Mouse (Mus musculus) forebrain, embryonic 16.5 days (tissue): ENCODE measurements at regions not wholly inside any gene's neighbourhood (a gene's known extent, or its start where the extent isn't known, plus 50 kb on each side); places are given as distances from the start of the nearest gene placed in this dataset.

ENCODE experiments used
- ATAC-seq: fragments of 200-750 bp; cut with Nextera tagmentation; 2 replicates; pipeline ENCODE4 v1.8.0; 2017; ENCODE audit warnings: mild to moderate bottlenecking, moderate library complexity
- H3K27ac ChIP-seq: fragments of 300-500 bp; sonication (generic); 2 replicates; pipeline ENCODE4 v1.5.1; 2014; ENCODE audit warnings: low read length, control low read depth
- H3K27me3 ChIP-seq: fragments of 300-500 bp; sonication (generic); replicated peaks from 2 replicates; pipeline ENCODE4 v1.6.1; 2014; ENCODE audit warnings: low read length; ENCODE audit not compliant: control insufficient read depth, insufficient read depth
- H3K36me3 ChIP-seq: fragments of 300-500 bp; sonication (generic); 2 replicates; pipeline ENCODE4 v1.6.1; 2014; ENCODE audit not compliant: control insufficient read depth, insufficient read depth
- H3K4me1 ChIP-seq: fragments of 300-500 bp; sonication (generic); replicated peaks from 2 replicates; pipeline ENCODE4 v1.6.1; 2014; ENCODE audit warnings: low read length; ENCODE audit not compliant: control insufficient read depth, insufficient read depth
- H3K4me2 ChIP-seq: fragments of 300-500 bp; sonication (generic); 2 replicates; pipeline ENCODE4 v1.6.1; 2014; ENCODE audit warnings: mild to moderate bottlenecking, low read length, control low read depth
- H3K4me3 ChIP-seq: fragments of 300-500 bp; sonication (generic); replicated peaks from 2 replicates; pipeline ENCODE4 v1.5.1; 2014; ENCODE audit warnings: mild to moderate bottlenecking, low read length, control low read depth
- H3K9ac ChIP-seq: fragments of 300-500 bp; sonication (generic); replicated peaks from 2 replicates; pipeline ENCODE4 v1.6.1; 2014; ENCODE audit warnings: low read depth, low read length, control low read depth
- H3K9me3 ChIP-seq: fragments of 300-500 bp; sonication (generic); 2 replicates; pipeline ENCODE4 v1.6.1; 2016; ENCODE audit warnings: low read length; ENCODE audit not compliant: control insufficient read depth
- WGBS: fragments of 180-500 bp; shearing (Covaris S2); extraction: QIAGEN DNeasy Blood & Tissue Kit; methylation state at CpG from one replicate; pipeline ENCODE4 v1.1.7; 2014; 5-methylcytosine and 5-hydroxymethylcytosine counted together

GRCm38 (mm10) chr19:27066449-27067181 lies 149.7 kb upstream of the Vldlr start:
- H3K9ac ChIP-seq, result 0 out of 2 replicates have a peak overlapping the region, but pooled peaks have one; percentile 13
- H3K4me3 ChIP-seq, result no peak overlapping the region
- peaks cover 15% of the 10 kb centered on the region for H3K4me1 ChIP-seq
- H3K36me3 ChIP-seq, result no peaks in the 10 kb centered on the region
- peak; percentile 98 for ATAC-seq
- 12% methylated on average over 12 of the region's 12 CpGs for WGBS
- peak overlapping the region; percentile 77 for H3K27ac ChIP-seq
- peak overlapping the region; percentile 39 for H3K4me2 ChIP-seq
- H3K27me3 ChIP-seq, result no peaks in the 10 kb centered on the region
- H3K9me3 ChIP-seq, result no peaks in the 10 kb centered on the region

- Histone ChIP-seq H3K27me3 (no peaks in the 10 kb centered on the region), H3K4me2 (no peak overlapping the region), H3K27ac (no peak overlapping the region), H3K9me3 (no peaks in the 10 kb centered on the region), H3K4me1 (0 out of 2 replicates have a peak, but pooled peaks cover 4% of the 10 kb centered on the region), H3K36me3 (no peaks in the 10 kb centered on the region), H3K9ac (no peak overlapping the region), H3K4me3 (no peak overlapping the region)
- WGBS, result 67% methylated on average over 3 of the region's 3 CpGs
- no peak for ATAC-seq
Measured at GRCm38 (mm10) chr19:27073281-27073680, 143.0 kb upstream of the Vldlr start.

- Histone ChIP-seq H3K9me3 (no peaks in the 10 kb centered on the region), H3K4me1 (0 out of 2 replicates have a peak, but pooled peaks cover 4% of the 10 kb centered on the region), H3K4me3 (no peak overlapping the region), H3K36me3 (no peaks in the 10 kb centered on the region), H3K27ac (no peak overlapping the region), H3K27me3 (no peaks in the 10 kb centered on the region), H3K9ac (no peak overlapping the region), H3K4me2 (no peak overlapping the region)
- ATAC-seq, result no peak
- 77% methylated on average over 5 of the region's 5 CpGs for WGBS
Measured at GRCm38 (mm10) chr19:27075019-27075418, 141.3 kb upstream of the Vldlr start.

GRCm38 (mm10) chr19:27076920-27077512 lies 139.3 kb upstream of the Vldlr start:
- no peak overlapping the region for H3K4me2 ChIP-seq
- ATAC-seq, result no peak
- no peak overlapping the region for H3K27ac ChIP-seq
- H3K36me3 ChIP-seq, result no peaks in the 10 kb centered on the region
- no peak overlapping the region for H3K9ac ChIP-seq
- no peak overlapping the region for H3K4me3 ChIP-seq
- 0 out of 2 replicates have a peak, but pooled peaks cover 4% of the 10 kb centered on the region for H3K4me1 ChIP-seq
- no peaks in the 10 kb centered on the region for H3K27me3 ChIP-seq
- WGBS, result 72% methylated on average over 4 of the region's 4 CpGs
- H3K9me3 ChIP-seq, result no peaks in the 10 kb centered on the region

GRCm38 (mm10) chr19:27087344-27087743 lies 128.9 kb upstream of the Vldlr start:
- 63% methylated on average over 2 of the region's 2 CpGs for WGBS
- ATAC-seq, result no peak
- H3K27ac ChIP-seq, result no peak overlapping the region

GRCm38 (mm10) chr19:27087833-27088232 lies 128.5 kb upstream of the Vldlr start:
- Histone ChIP-seq H3K27me3 (no peaks in the 10 kb centered on the region), H3K9ac (no peak overlapping the region), H3K36me3 (no peaks in the 10 kb centered on the region), H3K4me3 (no peak overlapping the region), H3K27ac (no peak overlapping the region), H3K9me3 (no peaks in the 10 kb centered on the region), H3K4me2 (no peak overlapping the region), H3K4me1 (no peaks in the 10 kb centered on the region)
- ATAC-seq, result no peak
- WGBS, result 91% methylated on average over 5 of the region's 5 CpGs

More at GRCm38 (mm10) chr19:27087344-27087743, 128.9 kb upstream of the Vldlr start:
- no peak overlapping the region for H3K4me3 ChIP-seq
- H3K4me1 ChIP-seq, result no peaks in the 10 kb centered on the region
- H3K9ac ChIP-seq, result no peak overlapping the region
- no peak overlapping the region for H3K4me2 ChIP-seq
- H3K36me3 ChIP-seq, result no peaks in the 10 kb centered on the region
- H3K9me3 ChIP-seq, result no peaks in the 10 kb centered on the region
- H3K27me3 ChIP-seq, result no peaks in the 10 kb centered on the region

GRCm38 (mm10) chr19:27089099-27089498 lies 127.2 kb upstream of the Vldlr start:
- H3K4me1 ChIP-seq, result no peaks in the 10 kb centered on the region
- 97% methylated on average over 1 of the region's 1 CpGs for WGBS
- H3K36me3 ChIP-seq, result no peaks in the 10 kb centered on the region
- no peak overlapping the region for H3K4me3 ChIP-seq
- no peak overlapping the region for H3K9ac ChIP-seq
- no peak for ATAC-seq
- no peaks in the 10 kb centered on the region for H3K27me3 ChIP-seq
- no peak overlapping the region for H3K4me2 ChIP-seq
- no peak overlapping the region for H3K27ac ChIP-seq
- no peaks in the 10 kb centered on the region for H3K9me3 ChIP-seq

- no peak overlapping the region for H3K9ac ChIP-seq
- no peak for ATAC-seq
- no peaks in the 10 kb centered on the region for H3K4me1 ChIP-seq
- no peaks in the 10 kb centered on the region for H3K36me3 ChIP-seq
- no peaks in the 10 kb centered on the region for H3K27me3 ChIP-seq
- H3K4me2 ChIP-seq, result no peak overlapping the region
- 94% methylated on average over 2 of the region's 2 CpGs for WGBS
- no peaks in the 10 kb centered on the region for H3K9me3 ChIP-seq
- H3K27ac ChIP-seq, result no peak overlapping the region
- no peak overlapping the region for H3K4me3 ChIP-seq
Measured at GRCm38 (mm10) chr19:27091603-27092002, 124.7 kb upstream of the Vldlr start.

- H3K9ac ChIP-seq, result no peak overlapping the region
- no peaks in the 10 kb centered on the region for H3K36me3 ChIP-seq
- no peaks in the 10 kb centered on the region for H3K4me1 ChIP-seq
- no peak overlapping the region for H3K4me3 ChIP-seq
- WGBS, result 77% methylated on average over 13 of the region's 13 CpGs
- no peaks in the 10 kb centered on the region for H3K9me3 ChIP-seq
- H3K27me3 ChIP-seq, result no peaks in the 10 kb centered on the region
- no peak overlapping the region for H3K27ac ChIP-seq
- ATAC-seq, result no peak
- H3K4me2 ChIP-seq, result no peak overlapping the region
Measured at GRCm38 (mm10) chr19:27094777-27095478, 121.4 kb upstream of the Vldlr start.
